Mouse (Mus musculus) liver, embryonic 11.5 days (tissue): ENCODE measurements around the gene Hsd11b2. TPM values are rescaled to one million over a fixed set of nuclear protein-coding genes. Genes with fewer than 3 reads are reported as not detected.

Source experiments
- ATAC-seq: fragments of 200-750 bp; cut with Nextera tagmentation; replicated peaks from 2 replicates; pipeline ENCODE4 v1.8.0; 2017; ENCODE audit warnings: moderate number of reproducible peaks, mild to moderate bottlenecking, moderate TSS enrichment, moderate library complexity; ENCODE audit not compliant: low FRiP score
- DNase-seq: peaks from one replicate; pipeline ENCODE4 v3.0.0-alpha.2; 2017; ENCODE audit warnings: low spot score
- H3K27ac ChIP-seq: fragments of 300-500 bp; sonication (generic); 2 replicates; pipeline ENCODE4 v1.5.1; 2014; ENCODE audit warnings: mild to moderate bottlenecking, low read depth, low read length, control low read depth
- H3K27me3 ChIP-seq: fragments of 300-500 bp; sonication (generic); replicated peaks from 2 replicates; pipeline ENCODE4 v1.6.1; 2014; ENCODE audit warnings: low read length, mixed read lengths; ENCODE audit not compliant: control insufficient read depth, insufficient read depth
- H3K36me3 ChIP-seq: fragments of 300-500 bp; sonication (generic); 2 replicates; pipeline ENCODE4 v1.6.1; 2014; ENCODE audit warnings: mild to moderate bottlenecking, low read length, moderate library complexity, mixed read lengths; ENCODE audit not compliant: control insufficient read depth, insufficient read depth
- H3K4me1 ChIP-seq: fragments of 300-500 bp; sonication (generic); replicated peaks from 2 replicates; pipeline ENCODE4 v1.6.1; 2014; ENCODE audit warnings: low read length, mixed read lengths; ENCODE audit not compliant: control insufficient read depth, insufficient read depth
- H3K4me2 ChIP-seq: fragments of 300-500 bp; sonication (generic); 2 replicates; pipeline ENCODE4 v1.6.1; 2014; ENCODE audit warnings: mild to moderate bottlenecking, control low read depth, moderate library complexity
- H3K4me3 ChIP-seq: fragments of 300-500 bp; sonication (generic); 2 replicates; pipeline ENCODE4 v1.5.1; 2014; ENCODE audit warnings: low read depth, low read length, control low read depth
- H3K9ac ChIP-seq: fragments of 300-500 bp; sonication (generic); 2 replicates; pipeline ENCODE4 v1.6.1; 2014; ENCODE audit warnings: low read depth, low read length, control low read depth
- H3K9me3 ChIP-seq: fragments of 300-500 bp; sonication (generic); 2 replicates; pipeline ENCODE4 v1.6.1; 2016; ENCODE audit warnings: low read length, inconsistent platforms, mixed read lengths; ENCODE audit not compliant: control insufficient read depth
- WGBS: fragments of 180-500 bp; shearing (Covaris S2); extraction: QIAGEN DNeasy Blood & Tissue Kit; methylation state at CpG from one replicate; pipeline ENCODE4 v1.1.7; 2014; 5-methylcytosine and 5-hydroxymethylcytosine counted together
- polyA plus RNA-seq: library from polyadenylated mRNA; unstranded; fragments of >200 nt; fragmentation: Nextera tagmentation; extraction: Ambion mirVana; gene quantifications from 2 replicates; pipeline ENCODE4 v1.2.1, GENCODE M21; 2014

Gene Hsd11b2
- polyA plus RNA-seq, 1 experiment from 2014 or later = 16.4 TPM

- H3K4me2 ChIP-seq = peak overlapping the region; percentile 56
- peaks cover 42% of the 10 kb centered on the region for H3K4me1 ChIP-seq
- H3K27me3 ChIP-seq = no peaks in the 10 kb centered on the region
- 58% methylated on average over 3 of the region's 3 CpGs for WGBS
- H3K27ac ChIP-seq = peak overlapping the region; percentile 82
- no peak overlapping the region for H3K4me3 ChIP-seq
- no peaks in the 10 kb centered on the region for H3K9me3 ChIP-seq
- no peak for DNase-seq
- H3K9ac ChIP-seq = no peak overlapping the region
- peaks cover 7% of the 10 kb centered on the region; the same call in 1 of the 2 replicates for H3K36me3 ChIP-seq
- peak; percentile 83 for ATAC-seq
These were observed 23.6 kb downstream of the Hsd11b2 start for GRCm38 (mm10) chr8:105542032-105542656.

- Histone ChIP-seq H3K27me3 (no peaks in the 10 kb centered on the region), H3K4me3 (no peak overlapping the region), H3K27ac (peak overlapping the region; percentile 59), H3K36me3 (peaks cover 5% of the 10 kb centered on the region; the same call in 1 of the 2 replicates), H3K9ac (no peak overlapping the region), H3K9me3 (no peaks in the 10 kb centered on the region), H3K4me1 (peaks cover 42% of the 10 kb centered on the region), H3K4me2 (peak overlapping the region; percentile 56)
- WGBS = 73% methylated on average over 2 of the region's 2 CpGs
- 0 out of 2 replicates have a peak, but pooled peaks have one; percentile 37 for ATAC-seq
- no peak for DNase-seq
These were observed 24.3 kb downstream of the Hsd11b2 start for GRCm38 (mm10) chr8:105542808-105543207.

- Histone ChIP-seq H3K4me3 (no peak overlapping the region), H3K4me2 (no peak overlapping the region), H3K27me3 (no peaks in the 10 kb centered on the region), H3K9me3 (no peaks in the 10 kb centered on the region), H3K27ac (peak overlapping the region; percentile 67), H3K4me1 (peaks cover 42% of the 10 kb centered on the region), H3K36me3 (no peaks in the 10 kb centered on the region; the same call in 1 of the 2 replicates), H3K9ac (0 out of 2 replicates have a peak overlapping the region, but pooled peaks have one; percentile 25)
- 10% methylated on average over 1 of the region's 1 CpGs for WGBS
- no peak for DNase-seq
- no peak for ATAC-seq
These were observed 25.1 kb downstream of the Hsd11b2 start for GRCm38 (mm10) chr8:105543703-105544102.

GRCm38 (mm10) chr8:105544544-105545205 is 26.1 kb downstream of the Hsd11b2 start:
- Histone ChIP-seq H3K4me1 (peaks cover 42% of the 10 kb centered on the region), H3K4me3 (no peak overlapping the region), H3K9ac (no peak overlapping the region), H3K36me3 (no peaks in the 10 kb centered on the region), H3K9me3 (no peaks in the 10 kb centered on the region), H3K27me3 (no peaks in the 10 kb centered on the region), H3K4me2 (no peak overlapping the region), H3K27ac (peak overlapping the region; percentile 67; the same call in 1 of the 2 replicates)
- WGBS = 56% methylated on average over 7 of the region's 7 CpGs
- no peak for DNase-seq
- ATAC-seq = no peak

- 91% methylated on average over 3 of the region's 3 CpGs for WGBS
These were observed 26.7 kb downstream of the Hsd11b2 start for GRCm38 (mm10) chr8:105545249-105545648.

GRCm38 (mm10) chr8:105546384-105547350 is 28.1 kb downstream of the Hsd11b2 start:
- WGBS = 84% methylated on average over 6 of the region's 6 CpGs
- peaks cover 40% of the 10 kb centered on the region for H3K4me1 ChIP-seq
- H3K4me2 ChIP-seq = no peak overlapping the region
- ATAC-seq (no peak), DNase-seq (no peak)
- no peak overlapping the region for H3K27ac ChIP-seq
- H3K9ac ChIP-seq = no peak overlapping the region; the same call in 1 of the 2 replicates
- no peak overlapping the region for H3K4me3 ChIP-seq
- H3K9me3 ChIP-seq = no peaks in the 10 kb centered on the region
- H3K36me3 ChIP-seq = no peaks in the 10 kb centered on the region
- H3K27me3 ChIP-seq = no peaks in the 10 kb centered on the region

More at GRCm38 (mm10) chr8:105545249-105545648, 26.7 kb downstream of the Hsd11b2 start:
- Histone ChIP-seq H3K27me3 (no peaks in the 10 kb centered on the region), H3K4me1 (peaks cover 42% of the 10 kb centered on the region), H3K4me3 (no peak overlapping the region), H3K36me3 (no peaks in the 10 kb centered on the region), H3K9me3 (no peaks in the 10 kb centered on the region), H3K9ac (no peak overlapping the region), H3K27ac (no peak overlapping the region), H3K4me2 (no peak overlapping the region)
- no peak for ATAC-seq
- no peak for DNase-seq

GRCm38 (mm10) chr8:105549506-105549905 is 31.0 kb downstream of the Hsd11b2 start:
- Histone ChIP-seq H3K27ac (no peak overlapping the region), H3K4me2 (no peak overlapping the region), H3K4me1 (peaks cover 15% of the 10 kb centered on the region), H3K9me3 (no peaks in the 10 kb centered on the region), H3K4me3 (no peak overlapping the region), H3K36me3 (no peaks in the 10 kb centered on the region), H3K9ac (no peak overlapping the region), H3K27me3 (no peaks in the 10 kb centered on the region)
- no peak for ATAC-seq
- no peak for DNase-seq
- WGBS = 81% methylated on average over 1 of the region's 1 CpGs

- no peak overlapping the region for H3K4me2 ChIP-seq
- no peaks in the 10 kb centered on the region for H3K9me3 ChIP-seq
- 69% methylated on average over 2 of the region's 2 CpGs for WGBS
- no peak overlapping the region for H3K27ac ChIP-seq
- H3K36me3 ChIP-seq = no peaks in the 10 kb centered on the region
- ATAC-seq = no peak
- H3K4me3 ChIP-seq = no peak overlapping the region
- H3K4me1 ChIP-seq = peaks cover 11% of the 10 kb centered on the region; the same call in 1 of the 2 replicates
- H3K27me3 ChIP-seq = no peaks in the 10 kb centered on the region
- no peak overlapping the region for H3K9ac ChIP-seq
- no peak for DNase-seq
These were observed 31.5 kb downstream of the Hsd11b2 start for GRCm38 (mm10) chr8:105550083-105550482.
